Mouse (Mus musculus): Measurements from ENCODE around the gene Specc1.

DNA sequence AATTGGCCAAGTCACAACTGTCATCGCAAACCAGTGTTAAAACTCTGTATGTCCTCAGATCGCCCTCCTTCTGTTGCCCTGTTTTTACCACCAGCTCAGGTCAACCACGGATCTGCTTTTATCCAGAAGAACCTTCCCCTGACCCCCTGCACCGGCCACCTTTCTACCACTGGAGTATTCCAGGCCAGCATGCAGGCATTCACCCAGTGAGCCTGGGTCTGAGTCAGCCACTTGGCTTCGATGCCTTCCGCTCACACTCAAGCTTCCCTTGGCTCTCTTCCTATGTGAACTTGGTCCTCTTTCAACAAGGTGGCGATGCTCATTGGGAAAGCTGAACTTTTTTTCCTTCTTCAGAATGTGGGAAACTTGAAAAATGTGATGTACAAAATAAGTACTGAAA is 113.6 kb downstream of the Specc1 start:
- TF ChIP-seq ZNF384 (IDR thresholded peaks at IDR 0.05; ENCODE audit: low read depth, low read length) (no peak), ZC3H11A (IDR thresholded peaks at IDR 0.05; ENCODE audit: borderline replicate concordance, low read depth, low read length) (no peak), HCFC1 (IDR thresholded peaks at IDR 0.05; ENCODE audit: borderline replicate concordance, insufficient read depth, low read length) (no peak), MAFK (IDR thresholded peaks at IDR 0.05; ENCODE audit: insufficient read depth, low read depth, low read length) (no peak), CHD2 (IDR thresholded peaks at IDR 0.05; ENCODE audit: low read depth, low read length) (no peak)
